Mouse (Mus musculus) heart, postnatal 14 days (tissue): ENCODE measurements around the gene Card10. TPM values are rescaled to one million over a fixed set of nuclear protein-coding genes. Genes with fewer than 3 reads are reported as not detected.

ENCODE experiments used
- DNase-seq, 2 experiments: peaks; one replicate each; pipeline ENCODE4 v3.0.0; 2021 to 2022
- intact Hi-C: fragments of 180-260 bp; cut with DNase I; formaldehyde crosslinking; loops from one replicate; pipeline ENCODE4 v1.15.1; 2025
- total RNA-seq, 2 experiments: library from RNA; stranded (reverse); gene quantifications; 2 replicates each; pipeline ENCODE4 v1.2.3; 2021

Gene Card10
- total RNA-seq, 2 experiments from 2014 or later, result 20.3 to 20.6 TPM

DNA sequence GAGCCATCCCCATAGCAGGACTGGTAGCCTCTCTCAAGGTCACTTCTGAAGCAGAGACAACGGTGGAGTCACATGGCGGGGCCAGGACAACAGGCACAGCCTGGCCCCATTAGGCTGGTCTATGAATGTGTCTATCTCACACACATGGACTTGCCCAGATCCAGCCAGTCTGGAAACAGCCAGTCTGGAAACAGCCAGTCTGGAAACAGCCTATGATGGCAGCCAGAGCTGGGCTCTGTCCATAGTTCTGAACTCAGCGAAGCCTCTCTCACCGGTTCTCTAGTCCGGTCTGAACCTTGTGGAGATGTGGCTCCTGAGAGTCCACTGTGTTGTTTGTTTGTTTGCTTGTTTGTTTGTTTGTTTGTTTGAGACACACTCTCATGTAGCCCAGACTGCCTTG is 53.0 kb downstream of the Card10 start:
- intact Hi-C loops, result no loop called here
- DNase-seq, result peak in 1 of 2 experiments; percentile 46

GRCm38 (mm10) chr15:78744206-78744605 is 58.6 kb downstream of the Card10 start:
- intact Hi-C loops, result loop anchor here (1.0 kb wide), 2 partner anchors 121 to 157 kb away; no protein-coding TSS in a partner anchor
- DNase-seq, result peak; percentile 80 to 87

- intact Hi-C loops, result no loop called here
- DNase-seq, result no peak
Observed at GRCm38 (mm10) chr15:78742831-78743230, 60.0 kb downstream of the Card10 start.

- intact Hi-C loops, result no loop called here
- no peak for DNase-seq
Observed at GRCm38 (mm10) chr15:78740662-78741061, 62.2 kb downstream of the Card10 start.

- intact Hi-C loops, result no loop called here
- no peak for DNase-seq
Observed at GRCm38 (mm10) chr15:78737146-78737545, 65.7 kb downstream of the Card10 start.

DNA sequence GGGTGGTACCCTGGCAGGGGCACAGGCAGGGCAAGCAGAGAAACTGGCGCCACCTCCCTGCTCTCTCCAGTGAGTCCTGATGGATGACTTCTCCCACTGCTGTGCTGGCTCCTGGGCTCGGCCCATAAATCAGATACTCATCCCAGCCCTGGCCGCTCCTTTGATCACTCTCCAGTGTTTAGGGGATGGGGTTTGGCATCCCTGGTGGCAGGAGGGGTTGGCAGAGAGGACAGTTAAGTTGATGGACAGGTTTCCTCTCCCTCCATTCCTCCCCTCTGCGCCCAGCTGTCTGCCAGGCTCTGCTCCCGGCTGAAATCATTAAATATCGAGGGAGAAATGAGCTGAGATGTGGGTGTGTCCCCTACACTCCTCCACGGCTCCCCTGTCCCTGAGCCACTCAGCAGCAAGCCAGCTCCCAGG is 66.2 kb downstream of the Card10 start:
- intact Hi-C loops, result no loop called here
- no peak for DNase-seq

DNA sequence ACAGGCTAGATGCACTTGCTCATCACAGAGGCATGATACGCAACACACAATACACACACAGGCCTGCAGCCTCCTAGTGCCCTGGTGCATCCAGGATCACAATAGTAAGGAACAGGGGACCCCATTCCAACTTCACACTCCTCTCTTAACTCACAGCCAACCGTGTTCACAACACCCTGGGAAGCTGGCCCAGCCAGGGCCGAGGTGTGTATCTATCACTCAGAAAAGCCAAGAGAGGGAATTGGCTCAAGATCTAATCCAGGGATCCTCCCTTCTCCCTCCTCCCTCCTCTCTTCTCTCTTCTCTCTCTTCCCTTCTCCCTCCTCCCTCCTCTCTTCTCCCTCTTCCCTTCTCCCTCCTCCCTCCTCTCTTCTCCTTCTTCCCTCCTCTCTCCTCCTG is 66.7 kb downstream of the Card10 start:
- intact Hi-C loops, result no loop called here
- no peak for DNase-seq

DNA sequence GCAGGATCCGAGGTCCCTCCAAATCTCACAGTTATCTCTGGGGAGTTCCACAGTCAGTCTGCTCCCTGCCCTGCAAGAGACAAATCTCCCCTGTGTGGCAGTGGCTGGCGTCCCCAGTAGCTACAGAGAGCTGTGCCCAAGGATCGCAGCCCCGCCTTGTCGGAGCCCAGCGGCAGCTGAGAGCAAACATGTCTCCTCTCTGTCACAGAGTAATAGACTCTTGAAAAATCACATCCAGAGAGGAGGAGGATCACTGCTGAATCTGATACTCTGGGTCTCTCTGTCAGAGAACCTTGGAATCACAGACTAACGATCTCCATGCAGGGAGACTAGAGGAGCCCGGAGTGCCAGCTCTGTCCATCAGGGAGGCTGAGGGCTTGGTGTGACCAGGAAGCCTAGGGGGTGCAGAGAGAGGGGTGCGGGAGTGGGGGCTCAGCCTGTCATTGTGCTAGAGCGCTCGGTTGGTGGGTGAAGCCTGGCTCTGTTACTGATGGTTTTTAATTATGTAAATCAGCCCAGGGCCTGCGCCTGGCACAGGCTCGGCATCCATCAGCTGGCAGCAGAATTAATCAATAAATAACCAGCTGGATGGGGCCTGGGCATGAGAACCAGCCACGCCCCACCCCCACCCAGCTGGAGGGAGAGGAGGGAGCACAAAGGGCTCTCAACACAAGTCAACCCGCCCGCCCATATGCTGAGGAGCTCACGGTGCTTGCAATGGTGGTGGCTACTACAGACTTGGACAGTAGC is 67.2 kb downstream of the Card10 start:
- intact Hi-C loops, result no loop called here
- no peak for DNase-seq

DNA sequence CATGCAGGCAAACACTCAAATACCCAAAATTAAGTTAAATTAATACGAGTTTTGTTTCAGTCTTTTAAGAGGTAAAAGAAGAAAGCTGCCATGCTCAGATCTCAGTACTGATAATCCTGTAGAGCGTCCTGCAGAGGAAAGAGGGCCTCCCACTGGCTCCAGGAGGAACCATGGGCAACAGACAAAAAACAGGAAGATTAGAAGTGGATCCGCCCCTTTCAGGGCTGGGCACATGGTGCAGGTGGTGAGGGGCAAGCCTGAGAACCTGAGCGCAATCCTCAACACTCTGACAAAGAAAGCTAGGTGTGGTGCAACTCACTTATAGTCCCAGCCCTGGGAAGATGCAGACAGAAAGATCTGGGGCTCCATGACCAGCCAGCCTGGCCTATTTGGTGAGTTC is 71.0 kb downstream of the Card10 start:
- intact Hi-C loops, result no loop called here
- DNase-seq, result no peak

- no peak for DNase-seq
- intact Hi-C loops, result no loop called here
Observed at GRCm38 (mm10) chr15:78730315-78731049, 72.4 kb downstream of the Card10 start.

DNA sequence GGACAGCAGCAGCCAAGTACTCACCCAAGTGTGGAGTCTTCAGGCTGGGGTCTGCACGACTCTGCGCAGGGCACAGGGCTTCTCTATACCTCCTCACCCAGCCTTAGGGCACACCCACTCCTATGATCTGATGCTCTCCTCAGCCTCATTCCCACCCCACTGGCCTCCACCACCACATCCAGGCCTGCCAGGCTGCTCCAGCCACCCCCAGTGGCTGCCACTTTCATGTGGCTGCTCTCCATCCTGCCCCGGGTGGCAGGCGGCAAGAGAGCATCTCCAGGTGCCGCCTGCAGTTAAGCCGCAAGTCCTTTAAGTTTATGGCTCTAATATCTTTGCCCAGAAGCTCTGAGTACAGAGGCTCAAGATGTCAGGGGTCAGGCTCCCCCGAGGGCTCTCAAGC is 76.1 kb downstream of the Card10 start:
- intact Hi-C loops, result no loop called here
- no peak for DNase-seq

Other genes with a start within 250 kb of the Card10 start
- 10 to 100 TPM in 1 of 2 experiments, 1 to 10 TPM in 1; 3.9 to 18.7 TPM for gene Rac2, start 230.3 kb downstream of the Card10 start, total RNA-seq
- gene Cyth4, start 206.0 kb downstream of the Card10 start, total RNA-seq, result 1 to 10 TPM; 5.7 to 8.8 TPM
- 1 to 10 TPM; 3.5 to 4.2 TPM for gene Elfn2, start 84.3 kb downstream of the Card10 start, total RNA-seq
- 10 to 100 TPM; 14.0 to 14.6 TPM for gene Mfng, start 29.6 kb downstream of the Card10 start, total RNA-seq
- 10 to 100 TPM; 47.5 to 50.8 TPM for gene Cdc42ep1, start 39.6 kb upstream of the Card10 start, total RNA-seq
- under 1 TPM in 1 of 2 experiments, not detected in 1; 0.53 TPM for gene Lgals2, start 52.5 kb upstream of the Card10 start, total RNA-seq
- gene Gga1, start 74.1 kb upstream of the Card10 start, total RNA-seq, result 10 to 100 TPM; 38.4 to 39.7 TPM
- gene Gm49510, start 96.6 kb upstream of the Card10 start, total RNA-seq, result not detected
- 1 to 10 TPM; 4.6 to 6.3 TPM for gene Sh3bp1, start 96.7 kb upstream of the Card10 start, total RNA-seq
- 1 to 10 TPM; 1.6 to 1.9 TPM for gene Pdxp, start 110.9 kb upstream of the Card10 start, total RNA-seq
- gene Lgals1, start 123.7 kb upstream of the Card10 start, total RNA-seq, result 100 to 1,000 TPM; 236 to 276 TPM
- gene Nol12, start 131.9 kb upstream of the Card10 start, total RNA-seq, result 10 to 100 TPM; 13.6 to 14.3 TPM
- gene Triobp, start 144.7 kb upstream of the Card10 start, total RNA-seq, result 10 to 100 TPM; 44.6 to 49.6 TPM
- gene H1f0, start 225.4 kb upstream of the Card10 start, total RNA-seq, result 100 to 1,000 TPM; 104 to 128 TPM
- not detected for gene Galr3, start 238.8 kb upstream of the Card10 start, total RNA-seq